Mouse (Mus musculus) CH12.LX (cell line): ENCODE data around the gene Sae1. TPM values are rescaled to one million over a fixed set of nuclear protein-coding genes. Genes with fewer than 3 reads are reported as not detected.

Source experiments
- DNase-seq: peaks from one replicate; pipeline ENCODE4 v3.0.0-alpha.2; 2013; ENCODE audit errors: extremely low read depth
- H3K27ac ChIP-seq: 2 replicates; pipeline ENCODE4 v1.5.1; 2012; ENCODE audit warnings: low read depth, mild to moderate bottlenecking, control low read depth, moderate library complexity; ENCODE audit not compliant: insufficient read depth
- H3K27me3 ChIP-seq: replicated peaks from 2 replicates; pipeline ENCODE3; 2012; ENCODE audit warnings: inconsistent platforms
- H3K36me3 ChIP-seq, 2 experiments: replicated peaks in 1 of 2; 2 replicates each; pipeline versions ENCODE3 to v1.6.1; 2012; ENCODE audit warnings: inconsistent platforms in 1 of 2, low read length in 1 of 2, mild to moderate bottlenecking in 1 of 2, mixed read lengths in 1 of 2, moderate library complexity in 1 of 2; ENCODE audit not compliant: control insufficient read depth in 1 of 2, insufficient read depth in 1 of 2
- H3K4me1 ChIP-seq, 2 experiments: 2 replicates each; pipeline ENCODE4 v1.6.1; 2012; ENCODE audit warnings: inconsistent platforms in 1 of 2, moderate library complexity in 1 of 2; ENCODE audit not compliant: insufficient read depth in 2 of 2, control insufficient read depth in 1 of 2
- H3K4me2 ChIP-seq: 2 replicates; pipeline ENCODE4 v1.6.1; 2012; ENCODE audit warnings: low read depth, mild to moderate bottlenecking, control low read depth; ENCODE audit not compliant: poor library complexity, insufficient read depth, severe bottlenecking
- H3K4me3 ChIP-seq, 3 experiments: fragments of 150-350 bp in 1 of 3; sonication (generic) in 1 of 3; replicated peaks in 1 of 3; 2 replicates each; pipeline versions ENCODE3 to v1.5.1; 2011 to 2012; ENCODE audit warnings: low read depth in 2 of 3, low read length in 2 of 3, mild to moderate bottlenecking in 2 of 3, moderate library complexity in 2 of 3, control low read depth in 1 of 3, improper control_type of control experiment in 1 of 3, inconsistent platforms in 1 of 3, mixed read lengths in 1 of 3; ENCODE audit not compliant: poor library complexity in 1 of 3
- H3K79me2 ChIP-seq: replicated peaks from 2 replicates; pipeline ENCODE4 v1.6.1; 2012; ENCODE audit warnings: mild to moderate bottlenecking, moderate library complexity; ENCODE audit not compliant: control insufficient read depth, poor library complexity, insufficient read depth, severe bottlenecking; ENCODE audit errors: extremely low read depth
- H3K9ac ChIP-seq: 2 replicates; pipeline ENCODE4 v1.6.1; 2012; ENCODE audit warnings: low read depth, mild to moderate bottlenecking, control low read depth, moderate library complexity; ENCODE audit not compliant: insufficient read depth
- H3K9me3 ChIP-seq: replicated peaks from 2 replicates; pipeline ENCODE3; 2012; ENCODE audit warnings: low read length, inconsistent platforms, mixed read lengths
- BHLHE40 ChIP-seq: IDR thresholded peaks from 2 replicates; pipeline ENCODE4 v1.6.1; 2011; ENCODE audit warnings: mild to moderate bottlenecking, low read depth, low read length, improper control_type of control experiment
- CHD2 ChIP-seq: IDR thresholded peaks from 2 replicates; pipeline ENCODE4 v1.6.1; 2011; ENCODE audit warnings: low read length, improper control_type of control experiment
- CTCF ChIP-seq, 2 experiments: IDR thresholded peaks in 1 of 2; conservative IDR thresholded peaks in 1 of 2; 2 replicates each; pipeline ENCODE4 v1.5.1; 2011 to 2012; ENCODE audit warnings: low read depth in 2 of 2, low read length in 2 of 2, improper control_type of control experiment in 1 of 2, inconsistent platforms in 1 of 2, mild to moderate bottlenecking in 1 of 2, moderate library complexity in 1 of 2
- E2F4 ChIP-seq: IDR thresholded peaks from 2 replicates; pipeline ENCODE4 v1.6.1; 2011; ENCODE audit warnings: low read depth, low read length, improper control_type of control experiment; ENCODE audit not compliant: insufficient replicate concordance
- EP300 ChIP-seq: IDR thresholded peaks from 2 replicates; pipeline ENCODE4 v1.6.1; 2011; ENCODE audit warnings: low read length, improper control_type of control experiment
- ETS1 ChIP-seq: conservative IDR thresholded peaks from 2 replicates; pipeline ENCODE4 v1.6.1; 2012; ENCODE audit warnings: low read depth, mild to moderate bottlenecking, inconsistent platforms, low read length, improper control_type of control experiment, moderate library complexity
- IRF4 ChIP-seq: IDR thresholded peaks from 2 replicates; pipeline ENCODE4 v1.6.1; 2014; ENCODE audit warnings: low read depth, mild to moderate bottlenecking, inconsistent platforms, low read length, improper control_type of control experiment
- JUN ChIP-seq: IDR thresholded peaks from 2 replicates; pipeline ENCODE4 v1.6.1; 2011; ENCODE audit warnings: low read depth, mild to moderate bottlenecking, low read length, improper control_type of control experiment, moderate library complexity; ENCODE audit not compliant: insufficient read depth
- JUND ChIP-seq: conservative IDR thresholded peaks from 2 replicates; pipeline ENCODE4 v1.6.1; 2011; ENCODE audit warnings: low read depth, low read length, improper control_type of control experiment
- KAT2A ChIP-seq: IDR thresholded peaks from 2 replicates; pipeline ENCODE4 v1.6.1; 2012; ENCODE audit warnings: low read length, improper control_type of control experiment, inconsistent platforms; ENCODE audit not compliant: insufficient replicate concordance
- MAFK ChIP-seq: IDR thresholded peaks from 2 replicates; pipeline ENCODE4 v1.6.1; 2011; ENCODE audit warnings: low read length, improper control_type of control experiment; ENCODE audit not compliant: insufficient replicate concordance
- MAZ ChIP-seq: IDR thresholded peaks from 2 replicates; pipeline ENCODE4 v1.6.1; 2012; ENCODE audit warnings: low read depth, mild to moderate bottlenecking, inconsistent platforms, low read length, improper control_type of control experiment, moderate library complexity
- MEF2A ChIP-seq: IDR thresholded peaks from 2 replicates; pipeline ENCODE4 v1.6.1; 2014; ENCODE audit warnings: low read depth, mild to moderate bottlenecking, inconsistent platforms, low read length, improper control_type of control experiment, borderline replicate concordance
- MXI1 ChIP-seq: IDR thresholded peaks from 2 replicates; pipeline ENCODE4 v1.6.1; 2011; ENCODE audit warnings: mild to moderate bottlenecking, low read depth, low read length, improper control_type of control experiment
- MYC ChIP-seq: IDR thresholded peaks from 2 replicates; pipeline ENCODE4 v1.6.1; 2011; ENCODE audit warnings: low read depth, mild to moderate bottlenecking, improper control_type of control experiment, low read length
- NELFE ChIP-seq: IDR thresholded peaks from 2 replicates; pipeline ENCODE4 v1.6.1; 2011; ENCODE audit warnings: low read depth, low read length, improper control_type of control experiment
- POLR2A ChIP-seq: IDR thresholded peaks from 2 replicates; pipeline ENCODE4 v1.6.1; 2011; ENCODE audit warnings: low read depth, mild to moderate bottlenecking, improper control_type of control experiment, low read length
- RAD21 ChIP-seq: IDR thresholded peaks from 2 replicates; pipeline ENCODE4 v1.6.1; 2011; ENCODE audit warnings: low read depth, mild to moderate bottlenecking, low read length, improper control_type of control experiment, moderate library complexity
- RCOR1 ChIP-seq: conservative IDR thresholded peaks from 2 replicates; pipeline ENCODE4 v1.6.1; 2012; ENCODE audit warnings: low read depth, mild to moderate bottlenecking, inconsistent platforms, low read length, improper control_type of control experiment
- SIN3A ChIP-seq: IDR thresholded peaks from 2 replicates; pipeline ENCODE4 v1.6.1; 2012; ENCODE audit warnings: low read length, improper control_type of control experiment, inconsistent platforms
- SMC3 ChIP-seq: IDR thresholded peaks from 2 replicates; pipeline ENCODE4 v1.6.1; 2011; ENCODE audit warnings: low read depth, low read length, improper control_type of control experiment
- UBTF ChIP-seq: IDR thresholded peaks from 2 replicates; pipeline ENCODE4 v1.6.1; 2012; ENCODE audit warnings: low read depth, mild to moderate bottlenecking, inconsistent platforms, low read length, improper control_type of control experiment, moderate library complexity
- ZKSCAN1 ChIP-seq: IDR thresholded peaks from 2 replicates; pipeline ENCODE4 v1.6.1; 2012; ENCODE audit warnings: low read depth, inconsistent platforms, low read length, improper control_type of control experiment, borderline replicate concordance
- ZNF384 ChIP-seq: IDR thresholded peaks from 2 replicates; pipeline ENCODE4 v1.6.1; 2012; ENCODE audit warnings: low read depth, low read length, improper control_type of control experiment, inconsistent platforms
- dilution Hi-C: fragments of 300-500 bp; cut with MboI; formaldehyde crosslinking; loops from 2 replicates; pipeline ENCODE4 v1.14.3; 2020; ENCODE audit warnings: low sequenced_read_pairs; ENCODE audit not compliant: extremely low pct_unique_long_range_greater_than_20kb, extremely low pct_ligation_motif_present
- in situ Hi-C: fragments of 300-500 bp; cut with MboI; formaldehyde crosslinking; loops from 3 replicates; pipeline ENCODE4 v1.14.3; 2019; ENCODE audit warnings: low sequenced_read_pairs, low pct_ligation_motif_present, low pct_unique_long_range_greater_than_20kb, mixed read lengths
- polyA plus RNA-seq: library from polyadenylated mRNA; unstranded; fragments of >175 nt; gene quantifications from 2 replicates; pipeline ENCODE4 v1.2.1, GENCODE M21; 2012; ENCODE audit warnings: low read depth; ENCODE audit not compliant: insufficient read length
- total RNA-seq, 2 experiments: library from RNA; depleted of rRNA; stranded (reverse); fragments of 300-350 nt in 1 of 2; fragments of >200 nt in 1 of 2; gene quantifications; 2 replicates each; pipeline ENCODE4 v1.2.3; 2012 to 2014

Gene Sae1
- total and polyA plus RNA-seq, 3 experiments = 146 to 271 (median 160) TPM

GRCm38 (mm10) chr7:16315222-16315759 is 72.3 kb downstream of the Sae1 start:
- Histone ChIP-seq H3K36me3 (peaks cover 37 to 52% of the 10 kb centered on the region in 2 experiments), H3K4me3 (no peak overlapping the region), H3K27me3 (no peaks in the 10 kb centered on the region), H3K4me1 (peaks cover 5 to 16% of the 10 kb centered on the region in 2 experiments), H3K4me2 (no peak overlapping the region; the same call in 1 of the 2 replicates), H3K9ac (no peak overlapping the region), H3K9me3 (no peaks in the 10 kb centered on the region), H3K79me2 (peaks cover 31% of the 10 kb centered on the region)
- in situ Hi-C loops = no loop called here
- DNase-seq = peak; percentile 21
- dilution Hi-C loops = no loop called here
- peak; percentile 55; the same call in 1 of the 2 replicates for TF ChIP-seq CHD2
- TF ChIP-seq IRF4 = no peak
- TF ChIP-seq NELFE = no peak
- TF ChIP-seq SMC3 = no peak
- peak; percentile 60; the same call in 1 of the 2 replicates for TF ChIP-seq SIN3A
- 0 out of 2 replicates have a peak, but pooled peaks have one; percentile 14 for TF ChIP-seq MXI1
- no peak for TF ChIP-seq POLR2A
- no peak for TF ChIP-seq UBTF
- no peak for TF ChIP-seq RCOR1
- TF ChIP-seq KAT2A = no peak
- no peak for TF ChIP-seq E2F4
- no peak for TF ChIP-seq EP300
- TF ChIP-seq ZNF384 = peak; percentile 92
- no peak for TF ChIP-seq MAZ
- no peak for TF ChIP-seq MAFK
- TF ChIP-seq ZKSCAN1 = no peak
- no peak for TF ChIP-seq CTCF (conservative IDR thresholded peaks at IDR 0.05 in 1 of 2, IDR thresholded peaks at IDR 0.05 in 1 of 2; ENCODE audit: low read depth in 2 of 2, low read length in 2 of 2)
- TF ChIP-seq MYC = no peak
- TF ChIP-seq JUN = no peak
- TF ChIP-seq JUND = no peak
- no peak for TF ChIP-seq MEF2A
- no peak for TF ChIP-seq BHLHE40
- no peak for TF ChIP-seq ETS1
- no peak for TF ChIP-seq RAD21
- TF ChIP-seq, all 38 proteins: peak for 4
- peak overlapping the region; percentile 40 for H3K27ac ChIP-seq
